Mouse (Mus musculus) megakaryocyte progenitor cell, adult 5-6 weeks (primary cell): ENCODE measurements around the gene Pbx2. TPM values are rescaled to one million over a fixed set of nuclear protein-coding genes. Genes with fewer than 3 reads are reported as not detected.

Experiments used
- ATAC-seq: replicated peaks from 2 replicates; pipeline ENCODE4 v1.8.0; 2016; ENCODE audit warnings: mild to moderate bottlenecking, moderate TSS enrichment, inconsistent platforms; ENCODE audit not compliant: poor library complexity
- total RNA-seq, 2 experiments: library from RNA; stranded (forward) in 1 of 2; stranded (reverse) in 1 of 2; fragments of 157-497, 149-512 nt in 1 of 2; fragments of 200-1000 nt in 1 of 2; gene quantifications; 2 replicates each; pipeline versions ENCODE4 v1.2.3 to v1.2.4; 2015 to 2017

Pbx2 gene
- total RNA-seq, 2 experiments from 2014 or later, result 17.0 to 26.7 TPM

- no peak for ATAC-seq
Observed at GRCm38 (mm10) chr17:34628644-34628967, 37.5 kb downstream of the Pbx2 start.

DNA sequence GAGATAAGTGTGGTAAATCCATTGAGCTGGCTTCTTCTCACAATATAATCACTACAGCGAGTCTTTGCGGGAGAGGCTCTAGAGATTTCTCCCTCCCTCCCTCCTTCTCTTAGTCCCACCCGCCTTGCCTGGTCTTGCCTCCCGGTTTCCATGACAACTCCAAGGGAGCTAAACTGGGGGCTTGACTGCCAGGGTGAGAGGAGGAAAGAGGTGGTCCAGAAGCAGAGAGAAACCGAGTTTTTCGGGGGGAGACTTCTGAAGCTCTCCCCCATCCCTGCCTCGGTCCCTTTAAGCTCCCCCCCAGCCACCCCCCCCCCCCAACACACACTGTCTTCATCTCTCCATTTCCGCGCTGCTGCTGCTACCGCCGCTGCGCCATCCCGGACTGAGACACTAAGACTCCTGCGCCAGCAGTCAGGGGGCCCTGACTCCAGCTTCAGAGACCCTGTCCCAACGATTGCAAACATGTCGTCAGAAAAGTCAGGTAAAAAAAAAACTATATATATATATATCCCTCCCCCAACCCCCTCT is 38.2 kb downstream of the Pbx2 start, which contains the start of gene Prrt1:
Gene Prrt1 (plus strand): TSS at position 313 of the 531 bp plus-strand sequence.
- ATAC-seq, result no peak

GRCm38 (mm10) chr17:34629796-34630603 is 38.9 kb downstream of the Pbx2 start:
- ATAC-seq, result no peak

- no peak for ATAC-seq
Observed at GRCm38 (mm10) chr17:34630761-34631301, 39.8 kb downstream of the Pbx2 start.

- no peak for ATAC-seq
Observed at GRCm38 (mm10) chr17:34631647-34632046, 40.6 kb downstream of the Pbx2 start.

DNA sequence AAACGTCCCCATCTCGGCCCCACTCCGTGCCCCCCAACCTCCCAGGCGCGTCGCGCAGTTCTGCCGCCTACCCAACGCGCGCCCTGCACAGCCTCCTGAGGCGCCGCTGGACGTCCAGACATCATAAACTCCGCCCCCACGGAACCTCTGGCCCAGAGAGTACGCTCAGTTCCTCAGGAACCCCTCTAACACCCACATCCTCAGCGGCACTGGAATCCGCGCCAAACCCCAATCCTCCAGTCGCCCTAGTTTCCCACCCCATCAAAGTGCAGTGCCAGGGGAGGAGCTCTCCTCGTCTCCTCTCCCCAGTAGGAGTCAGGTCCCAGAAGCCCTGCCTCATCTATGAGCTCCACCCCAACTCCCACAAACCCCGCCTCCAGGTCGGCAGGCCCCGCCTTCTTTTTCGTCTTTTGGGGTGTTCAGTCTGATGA is 41.2 kb downstream of the Pbx2 start:
- peak; percentile 83 for ATAC-seq

DNA sequence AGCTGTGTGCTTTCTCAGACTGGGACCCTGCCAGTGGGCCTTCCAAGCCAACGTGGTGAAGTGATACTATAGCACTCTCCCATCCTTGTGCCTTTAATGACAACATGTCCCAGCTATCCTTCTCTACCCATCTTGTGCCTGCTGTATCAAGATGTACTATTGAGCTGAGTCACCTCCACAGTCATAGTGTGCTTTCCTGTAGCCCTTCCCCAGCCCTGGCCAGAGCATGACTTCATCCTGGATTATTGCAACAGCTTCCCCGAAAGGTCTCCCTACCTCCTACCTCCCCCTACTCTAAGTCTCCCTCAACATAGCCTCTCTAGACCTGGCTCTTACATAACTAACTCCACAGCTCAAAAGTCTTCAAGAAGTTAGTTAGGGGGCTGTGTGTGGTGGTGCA is 44.6 kb downstream of the Pbx2 start:
- no peak for ATAC-seq

GRCm38 (mm10) chr17:34637459-34637858 is 46.4 kb downstream of the Pbx2 start:
- no peak for ATAC-seq

DNA sequence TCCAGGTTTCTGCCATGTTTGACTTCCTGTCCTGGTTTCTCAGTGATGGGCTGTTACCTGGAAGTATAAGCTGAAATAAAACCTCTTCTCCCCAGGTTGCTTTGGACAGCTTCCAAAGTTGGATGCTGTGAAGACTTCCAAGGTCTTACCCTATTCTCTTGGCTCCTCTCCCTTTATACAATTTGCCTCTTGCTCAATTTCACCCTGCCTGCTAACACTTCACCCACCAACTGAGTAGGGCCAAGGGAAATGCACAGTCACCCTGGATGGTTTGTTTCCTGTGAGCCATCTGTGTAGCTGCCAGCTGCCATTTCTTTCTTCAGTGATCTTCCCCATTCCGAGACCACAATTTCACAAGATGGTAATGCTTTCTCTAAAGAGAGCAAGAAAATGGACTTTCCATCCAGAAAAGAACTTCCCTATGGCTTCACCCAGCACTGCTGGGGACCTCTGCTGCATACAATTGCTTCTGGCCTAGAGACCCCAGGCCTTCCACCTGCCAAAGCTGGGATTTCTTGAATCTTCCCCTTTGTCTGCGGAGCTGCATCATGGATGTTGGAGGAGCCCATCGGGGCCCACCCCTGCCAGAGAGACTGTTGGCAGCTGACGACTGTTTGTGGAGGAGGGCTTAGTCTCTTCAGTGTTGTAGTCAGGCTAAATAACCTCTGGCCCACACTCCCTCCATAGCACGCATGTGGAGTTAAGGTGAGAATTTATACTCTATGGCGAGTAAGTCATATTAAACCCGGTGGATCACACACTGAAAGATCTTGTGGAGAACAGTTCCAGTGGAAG is 48.6 kb downstream of the Pbx2 start:
- peak; percentile 79 for ATAC-seq

- peak; percentile 26; the same call in 1 of the 2 replicates for ATAC-seq
Observed at GRCm38 (mm10) chr17:34640778-34641601, 49.9 kb downstream of the Pbx2 start.

DNA sequence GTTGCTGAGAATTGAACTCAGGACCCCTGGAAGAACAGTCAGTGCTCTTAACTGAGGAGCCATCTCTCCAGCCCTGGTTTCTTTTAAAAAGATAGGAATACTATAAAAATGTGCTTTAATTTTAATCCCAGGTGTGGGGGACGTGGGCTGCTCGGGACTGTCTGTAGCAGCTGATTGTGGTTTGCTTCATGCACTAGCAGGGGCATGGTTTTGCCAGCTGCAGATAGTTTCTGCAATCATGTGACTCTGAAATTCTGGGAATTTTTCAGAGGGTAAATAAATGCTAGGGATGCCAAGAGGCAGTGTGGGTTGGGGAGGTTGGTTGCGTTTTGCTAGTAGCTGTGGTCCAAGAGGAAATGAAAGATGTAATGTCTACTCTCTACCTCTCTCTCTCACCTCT is 50.9 kb downstream of the Pbx2 start:
- ATAC-seq, result no peak

DNA sequence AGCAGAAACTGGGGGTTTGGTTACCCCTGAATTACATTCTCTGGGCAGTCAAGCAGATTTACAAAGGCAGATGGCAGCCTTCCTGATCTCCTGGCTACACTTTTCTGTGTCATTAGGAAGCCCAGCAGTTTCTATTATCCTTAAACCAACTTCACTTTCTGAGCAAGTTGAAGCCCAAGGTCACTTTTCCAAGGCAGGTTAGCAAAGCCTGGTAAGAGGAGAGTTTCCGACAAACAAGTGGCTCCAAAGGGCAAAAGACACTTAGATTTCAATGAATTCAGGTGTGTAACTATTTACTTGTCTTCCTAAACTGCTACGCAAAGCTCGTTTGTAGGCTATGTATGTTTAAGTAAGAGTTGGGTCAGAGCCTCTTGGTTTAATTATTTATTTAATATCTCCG is 52.3 kb downstream of the Pbx2 start:
- no peak for ATAC-seq

DNA sequence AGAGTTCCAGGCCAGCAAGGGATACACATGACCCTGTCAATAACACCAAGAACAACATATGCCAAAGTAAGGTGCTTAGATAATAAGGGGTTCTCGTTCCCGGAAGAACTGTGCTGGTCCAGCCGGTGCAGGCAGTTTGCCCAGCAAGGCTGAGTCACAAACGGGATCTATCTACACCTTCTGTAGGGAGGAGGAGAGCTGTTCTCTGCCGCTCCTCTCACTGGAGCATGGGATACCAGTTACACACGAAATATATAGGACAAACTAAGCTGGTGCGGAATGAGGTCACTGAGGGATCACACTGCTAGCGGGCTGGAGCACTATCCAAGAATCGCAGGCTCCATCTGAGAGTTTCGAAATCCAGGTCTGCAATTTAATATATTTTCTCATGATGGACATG is 52.9 kb downstream of the Pbx2 start:
- ATAC-seq, result no peak

GRCm38 (mm10) chr17:34644608-34645007 is 53.5 kb downstream of the Pbx2 start, which contains the start of gene Fkbpl:
TSS of gene Fkbpl (plus strand) at chr17:34644764.
- ATAC-seq, result peak; percentile 82

GRCm38 (mm10) chr17:34645256-34645829 is 54.3 kb downstream of the Pbx2 start:
- ATAC-seq, result no peak

DNA sequence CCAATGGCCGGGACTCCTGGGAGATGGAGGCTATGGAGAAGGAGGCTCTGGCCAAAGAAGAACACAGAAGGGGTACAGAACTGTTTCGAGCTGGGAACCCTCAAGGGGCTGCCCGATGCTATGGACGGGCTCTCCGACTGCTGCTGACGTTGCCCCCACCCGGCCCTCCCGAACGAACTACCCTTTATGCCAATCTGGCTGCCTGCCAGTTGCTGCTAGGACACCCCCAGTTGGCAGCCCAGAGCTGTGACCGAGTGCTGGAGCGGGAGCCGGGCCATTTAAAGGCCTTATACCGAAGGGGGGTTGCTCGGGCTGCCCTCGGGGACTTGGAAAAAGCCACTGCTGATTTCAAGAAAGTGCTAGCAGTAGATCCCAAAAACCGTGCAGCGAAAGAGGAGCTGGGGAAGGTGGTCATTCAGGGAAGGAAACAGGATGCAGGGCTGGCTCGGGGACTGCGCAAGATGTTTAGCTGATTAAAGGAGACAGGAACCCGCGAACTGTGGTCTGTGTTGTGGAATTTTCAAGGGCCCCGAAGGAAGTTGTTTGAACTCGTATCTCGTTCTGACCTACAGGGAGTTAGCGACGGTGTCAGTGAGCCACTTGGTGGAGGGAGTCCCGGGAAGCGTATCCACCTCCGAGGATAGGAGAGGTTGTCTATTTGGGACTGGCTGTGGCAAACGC is 54.9 kb downstream of the Pbx2 start:
- ATAC-seq, result no peak
